Mouse (Mus musculus): ENCODE data around the gene Kif19a. TPM values are rescaled to one million over a fixed set of nuclear protein-coding genes. Genes with fewer than 3 reads are reported as not detected.

Kif19a gene
- 1.8 TPM for polyA plus RNA-seq (2015; fragmentation: Illumina TruSeq; extraction: RNeasy Lipid Tissue Mini Kit (QIAGEN cat#74804); ENCODE audit: insufficient read depth, low replicate concordance)

GRCm38 (mm10) chr11:114764820-114765818 lies at the start of gene Kif19a:
Kif19a (plus strand) TSS chr11:114765388.

GRCm38 (mm10) chr11:114726965-114727825 lies 38.0 kb upstream of the Kif19a start, which contains the start of gene Dnaic2:
Dnaic2 (plus strand) TSS chr11:114727408.

GRCm38 (mm10) chr11:114795848-114796322 lies 30.7 kb downstream of the Kif19a start, which contains the start of gene Btbd17:
Btbd17 (minus strand) TSS chr11:114795945.

GRCm38 (mm10) chr11:114798624-114799023 lies 33.4 kb downstream of the Kif19a start, which contains the start of gene Gpr142:
Gpr142 (plus strand) TSS chr11:114798924.

Other genes with a start within 250 kb of the Kif19a start
- gene Rpl38, start 96.9 kb upstream of the Kif19a start, polyA plus RNA-seq (2015; fragmentation: Illumina TruSeq; extraction: RNeasy Lipid Tissue Mini Kit (QIAGEN cat#74804); ENCODE audit: insufficient read depth, low replicate concordance): 2,261 TPM
- gene Ttyh2, start 90.0 kb upstream of the Kif19a start, polyA plus RNA-seq (2015; fragmentation: Illumina TruSeq; extraction: RNeasy Lipid Tissue Mini Kit (QIAGEN cat#74804); ENCODE audit: insufficient read depth, low replicate concordance): 4.9 TPM
- 0.65 TPM for gene Dnaic2, start 38.0 kb upstream of the Kif19a start, polyA plus RNA-seq (2015; fragmentation: Illumina TruSeq; extraction: RNeasy Lipid Tissue Mini Kit (QIAGEN cat#74804); ENCODE audit: insufficient read depth, low replicate concordance)
- not detected for gene Btbd17, start 30.6 kb downstream of the Kif19a start, polyA plus RNA-seq (2015; fragmentation: Illumina TruSeq; extraction: RNeasy Lipid Tissue Mini Kit (QIAGEN cat#74804); ENCODE audit: insufficient read depth, low replicate concordance)
- not detected for gene Gpr142, start 33.5 kb downstream of the Kif19a start, polyA plus RNA-seq (2015; fragmentation: Illumina TruSeq; extraction: RNeasy Lipid Tissue Mini Kit (QIAGEN cat#74804); ENCODE audit: insufficient read depth, low replicate concordance)
- 4.4 TPM for gene Gprc5c, start 85.8 kb downstream of the Kif19a start, polyA plus RNA-seq (2015; fragmentation: Illumina TruSeq; extraction: RNeasy Lipid Tissue Mini Kit (QIAGEN cat#74804); ENCODE audit: insufficient read depth, low replicate concordance)
- gene Cd300a, start 124.7 kb downstream of the Kif19a start, polyA plus RNA-seq (2015; fragmentation: Illumina TruSeq; extraction: RNeasy Lipid Tissue Mini Kit (QIAGEN cat#74804); ENCODE audit: insufficient read depth, low replicate concordance): 37.7 TPM
- 9.6 TPM for gene Cd300lb, start 169.0 kb downstream of the Kif19a start, polyA plus RNA-seq (2015; fragmentation: Illumina TruSeq; extraction: RNeasy Lipid Tissue Mini Kit (QIAGEN cat#74804); ENCODE audit: insufficient read depth, low replicate concordance)
- gene Cd300c, start 203.8 kb downstream of the Kif19a start, polyA plus RNA-seq (2015; fragmentation: Illumina TruSeq; extraction: RNeasy Lipid Tissue Mini Kit (QIAGEN cat#74804); ENCODE audit: insufficient read depth, low replicate concordance): 7.7 TPM
- gene Cd300ld, start 224.5 kb downstream of the Kif19a start, polyA plus RNA-seq (2015; fragmentation: Illumina TruSeq; extraction: RNeasy Lipid Tissue Mini Kit (QIAGEN cat#74804); ENCODE audit: insufficient read depth, low replicate concordance): 12.6 TPM
- 52.5 TPM for gene Cd300c2, start 236.5 kb downstream of the Kif19a start, polyA plus RNA-seq (2015; fragmentation: Illumina TruSeq; extraction: RNeasy Lipid Tissue Mini Kit (QIAGEN cat#74804); ENCODE audit: insufficient read depth, low replicate concordance)

All from spleen, adult 10 weeks (tissue).